Mouse (Mus musculus) right cerebral cortex, adult 18-20 months (tissue): ENCODE data around the gene Lrtm1.

ENCODE experiments used
- DNase-seq: peaks from one replicate; pipeline ENCODE4 v3.0.0; 2022; ENCODE audit warnings: mixed read lengths

Lrtm1 gene

DNA sequence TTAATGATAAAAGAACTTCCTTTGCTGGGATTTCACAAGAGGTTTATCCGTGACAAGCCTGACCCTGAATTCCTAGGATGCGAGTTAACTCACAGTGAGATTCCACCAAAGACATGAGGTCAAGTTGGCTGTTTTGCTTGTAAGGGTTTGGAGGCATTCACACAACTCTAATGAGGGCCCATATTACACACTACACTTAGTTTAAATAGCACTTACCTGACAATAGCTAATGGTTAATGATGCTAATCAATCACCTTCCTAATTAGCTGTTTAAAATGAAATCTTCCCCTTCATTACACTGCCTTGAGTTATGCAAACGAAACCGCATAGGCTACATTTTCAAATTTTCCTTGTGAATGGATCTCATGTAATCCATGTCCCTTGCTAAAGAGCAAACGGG is 20.2 kb downstream of the Lrtm1 start:
- DNase-seq = no peak

DNA sequence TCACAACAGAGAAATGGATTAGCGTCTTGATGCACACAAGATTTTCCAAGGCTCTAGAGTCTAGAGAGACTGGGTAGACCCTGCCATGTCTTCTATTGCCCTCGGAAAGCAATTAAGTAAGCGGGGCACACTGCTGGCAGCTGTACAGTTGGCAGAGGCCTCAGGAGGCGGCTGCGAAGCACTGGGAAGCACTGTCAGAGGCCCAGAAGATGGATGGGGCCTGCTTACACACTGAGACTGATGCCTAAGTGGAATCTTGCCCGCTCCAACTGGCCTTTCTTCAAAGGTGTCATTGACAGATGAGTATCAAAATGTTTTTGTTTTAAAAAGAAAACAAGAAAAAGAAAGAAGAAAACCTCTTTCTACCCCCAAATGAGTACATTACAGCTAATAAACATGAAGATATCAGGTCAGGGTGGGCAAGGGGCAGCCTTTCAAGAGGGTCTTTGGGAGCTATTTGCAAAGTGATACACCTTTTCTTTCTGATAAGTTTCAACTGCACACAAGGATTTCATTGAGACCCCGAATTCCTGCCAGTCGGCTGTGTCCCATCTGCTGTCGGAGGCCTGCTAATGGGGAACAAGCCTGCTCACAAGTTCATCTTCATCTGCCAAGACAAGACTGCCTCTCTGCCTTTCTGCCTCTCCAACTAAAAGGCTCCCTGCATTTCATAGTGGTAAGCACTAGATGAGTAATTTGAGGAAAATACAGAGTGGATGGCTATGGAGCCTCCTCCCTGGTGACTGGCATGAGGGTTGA is 22.8 kb downstream of the Lrtm1 start:
- DNase-seq = no peak

DNA sequence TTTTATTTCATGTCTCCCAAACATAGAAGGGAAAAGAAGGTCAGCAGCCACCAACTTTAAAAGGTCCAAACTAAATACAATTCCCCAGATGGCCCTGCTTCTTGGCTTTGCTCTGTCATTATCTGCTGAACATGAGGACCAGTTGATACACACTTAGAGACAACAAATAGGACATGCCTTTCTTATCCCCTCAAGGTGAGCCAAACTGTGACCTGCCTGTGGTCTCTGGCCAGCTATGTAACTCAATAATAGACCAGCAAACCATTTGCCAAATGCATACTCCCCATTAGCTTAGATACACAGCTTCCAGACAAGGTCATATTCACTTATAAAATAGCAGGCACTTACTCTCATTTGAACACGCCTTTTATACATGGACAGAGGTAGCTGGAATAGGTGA is 23.5 kb downstream of the Lrtm1 start:
- no peak for DNase-seq

DNA sequence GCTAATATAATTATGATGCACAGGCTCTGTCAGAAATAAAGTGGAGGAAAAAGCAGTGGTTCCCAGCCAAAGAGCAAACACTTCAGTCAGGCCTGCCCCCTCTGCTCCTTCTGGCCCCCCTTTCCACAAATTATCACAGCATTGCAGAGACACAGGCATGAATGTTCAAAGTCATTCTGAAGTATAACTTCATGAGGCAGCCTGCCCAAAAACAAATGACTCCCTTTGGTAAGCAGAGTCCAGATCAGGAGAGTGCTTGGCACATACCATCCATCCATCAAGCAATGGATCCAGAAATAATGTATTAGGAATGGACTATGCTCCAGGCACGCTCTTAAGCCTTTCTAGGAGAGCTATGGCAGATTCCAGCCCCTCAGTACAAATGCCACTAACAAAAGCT is 24.3 kb downstream of the Lrtm1 start:
- no peak for DNase-seq

DNA sequence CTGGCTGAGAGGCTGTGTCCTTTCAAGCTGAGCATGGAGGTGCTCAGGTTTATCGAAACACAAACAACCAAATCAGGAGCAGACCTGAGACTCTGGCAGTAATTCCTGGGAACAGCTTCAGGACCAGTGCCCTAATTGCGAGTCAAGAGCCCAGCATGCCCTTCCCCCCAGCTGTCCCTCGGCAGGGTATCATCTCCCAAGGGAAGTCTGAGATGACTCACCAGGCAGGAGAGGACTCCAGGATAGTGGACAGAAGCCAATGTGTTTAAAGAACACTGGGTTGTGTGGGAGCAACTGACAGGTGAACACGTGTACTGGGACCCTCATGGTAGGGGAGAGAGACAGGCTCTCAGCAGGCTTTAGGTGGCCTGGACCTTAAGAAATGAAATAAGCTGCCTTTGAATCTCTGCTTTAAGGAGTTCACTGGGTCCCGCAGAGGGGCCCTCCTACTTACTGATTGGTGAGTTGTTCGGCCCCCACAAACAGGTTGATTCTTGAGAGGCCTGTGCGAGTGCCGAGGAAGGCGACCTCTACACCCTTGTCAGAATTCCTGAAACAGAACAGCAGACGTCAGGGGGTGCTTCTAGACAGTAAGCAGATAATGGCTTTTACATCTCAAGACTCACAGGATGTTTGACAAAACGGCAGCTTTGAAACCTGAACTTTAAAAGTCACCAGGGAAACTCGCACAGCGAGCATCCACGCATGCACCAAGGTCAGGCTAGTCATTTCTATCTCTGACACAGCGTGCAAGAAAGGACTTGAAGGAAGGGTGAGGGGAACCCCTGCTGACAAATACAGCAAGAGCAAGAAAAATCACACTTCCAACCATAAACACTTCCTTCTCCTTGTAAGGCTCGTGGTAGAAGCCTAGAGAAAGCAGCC is 34.2 kb downstream of the Lrtm1 start:
- no peak for DNase-seq

DNA sequence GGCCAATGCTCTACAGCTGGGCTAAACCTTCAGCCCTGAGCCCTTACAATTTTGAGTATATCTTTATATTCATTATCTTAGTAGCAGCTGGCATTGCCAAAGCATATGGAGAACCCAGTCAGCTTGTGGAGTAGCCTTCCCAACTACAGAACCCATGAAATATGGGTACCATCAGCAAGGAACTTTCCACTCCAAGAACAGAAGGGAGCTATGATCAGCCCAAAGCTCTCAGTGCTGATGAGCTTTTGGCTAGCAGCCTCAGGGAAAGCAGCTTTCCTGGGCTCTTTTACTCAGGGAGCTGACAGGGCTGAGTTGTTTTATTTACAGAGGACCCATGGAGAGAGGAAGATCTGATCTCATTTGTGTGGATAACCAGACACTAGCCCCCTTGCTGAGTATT is 42.7 kb downstream of the Lrtm1 start:
- DNase-seq = no peak

GRCm38 (mm10) chr14:29061491-29061890 is 43.5 kb downstream of the Lrtm1 start:
- no peak for DNase-seq

DNA sequence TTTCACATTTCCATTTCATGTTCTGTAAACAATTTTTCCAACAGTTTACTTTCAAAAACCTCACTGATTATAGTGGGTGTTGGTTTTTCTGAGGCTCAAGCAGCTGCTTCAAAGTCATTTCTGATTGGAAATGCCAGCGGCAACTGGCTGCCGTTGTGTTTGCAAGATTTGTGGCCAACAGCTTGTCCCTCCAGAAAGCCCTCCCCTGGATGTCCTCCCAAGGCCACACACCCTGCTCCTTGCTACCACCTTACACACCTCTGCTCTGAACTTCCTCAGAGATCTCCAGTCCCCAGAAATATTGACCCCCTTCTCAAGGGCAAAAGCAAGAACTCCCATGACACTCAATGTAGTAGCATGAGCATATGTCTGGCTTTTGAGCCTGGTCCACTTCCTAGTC is 44.7 kb downstream of the Lrtm1 start:
- DNase-seq = no peak

- DNase-seq = no peak
Observed at GRCm38 (mm10) chr14:29073747-29074146, 55.7 kb downstream of the Lrtm1 start.

GRCm38 (mm10) chr14:29077418-29077817 is 59.4 kb downstream of the Lrtm1 start:
- no peak for DNase-seq

DNA sequence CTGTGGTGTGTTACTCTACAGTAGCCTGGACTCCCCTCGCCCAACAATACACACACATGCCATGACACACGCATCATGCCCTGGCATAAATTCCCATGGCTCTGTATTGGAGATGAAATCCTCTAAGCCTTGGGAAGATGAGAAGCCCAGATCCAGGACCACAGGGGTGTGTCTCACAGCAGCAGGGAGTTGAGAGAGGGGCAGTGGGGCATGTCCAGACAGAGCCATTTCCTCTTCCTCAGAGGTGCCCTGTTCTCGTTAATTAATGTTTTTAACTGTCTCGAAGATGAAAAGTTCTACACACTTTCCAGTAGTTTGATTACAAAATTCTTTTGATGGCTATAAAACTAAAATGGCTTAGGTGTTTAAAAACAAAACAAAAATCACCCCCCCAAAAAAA is 62.2 kb downstream of the Lrtm1 start:
- no peak for DNase-seq

- DNase-seq = no peak
Observed at GRCm38 (mm10) chr14:29080630-29081029, 62.6 kb downstream of the Lrtm1 start.

DNA sequence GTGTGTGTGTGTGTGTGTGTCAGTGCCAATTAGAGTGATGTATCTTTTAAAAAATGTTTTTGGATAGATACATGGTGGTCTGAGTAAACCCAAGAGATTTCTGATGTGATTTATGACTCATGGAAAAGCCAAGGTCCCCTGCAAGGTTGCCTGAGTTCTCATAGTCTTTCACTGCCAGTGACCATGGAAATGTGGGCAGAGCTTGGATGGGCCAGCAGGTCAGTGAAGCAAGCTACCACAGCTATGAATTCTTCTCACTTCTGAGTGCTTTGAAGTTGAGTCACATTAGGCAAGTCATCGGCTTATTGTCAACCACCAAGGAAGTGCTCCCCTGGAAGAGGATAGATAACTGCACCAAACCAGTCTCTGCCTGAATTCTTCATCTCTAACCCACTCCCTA is 64.2 kb downstream of the Lrtm1 start:
- no peak for DNase-seq
